Mouse (Mus musculus): ENCODE measurements around the gene Rab3il1.

- no peak for TF ChIP-seq CTCF (IDR thresholded peaks at IDR 0.05; ENCODE audit: low read depth)
- no peak for TF ChIP-seq EP300 (optimal IDR thresholded peaks at IDR 0.05)
These were observed 11.9 kb downstream of the Rab3il1 start for GRCm38 (mm10) chr19:10013348-10013747.

Data from stomach, postnatal 0 days (tissue).